Mouse (Mus musculus): ENCODE results near the gene Mylk.

GRCm38 (mm10) chr16:35036754-35037153, 291.7 kb downstream of the Mylk start:
- TF ChIP-seq CTCF (IDR thresholded peaks at IDR 0.05; ENCODE audit: insufficient read depth, low read length) (no peak), POLR2A (IDR thresholded peaks at IDR 0.05; ENCODE audit: borderline replicate concordance, extremely low read depth, low read depth, low read length) (no peak)
